Mouse (Mus musculus): ENCODE measurements around the gene 1700067K01Rik. TPM values are rescaled to one million over a fixed set of nuclear protein-coding genes. Genes with fewer than 3 reads are reported as not detected.

Gene 1700067K01Rik
- polyA plus RNA-seq, 1 experiment: 0.56 TPM

DNA sequence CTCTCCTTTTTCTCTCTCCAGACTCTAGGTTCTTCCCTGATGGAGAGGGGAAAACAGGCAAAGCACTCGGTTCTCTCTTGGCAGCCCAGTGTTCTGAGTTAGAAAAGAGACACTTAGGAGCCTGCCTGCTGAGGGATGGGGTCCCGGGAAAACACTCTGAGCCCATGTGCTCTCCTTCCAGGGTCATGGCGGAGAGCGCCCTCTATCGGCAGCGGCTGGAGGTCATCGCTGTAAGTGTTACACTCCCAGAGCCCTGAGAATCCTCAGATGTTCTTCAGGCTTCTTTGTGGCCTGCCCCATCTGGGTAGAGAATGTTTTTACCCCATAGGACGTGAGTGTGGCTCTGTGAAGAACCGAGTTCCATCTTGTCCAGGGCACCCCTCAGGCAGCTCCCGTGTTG is 22.9 kb downstream of the 1700067K01Rik start:
- Histone ChIP-seq H3K4me3 (ENCODE audit: insufficient read depth, low read length) (no peak overlapping the region), H3K27ac (ENCODE audit: insufficient read depth, low read depth, low read length) (no peak overlapping the region), H3K4me1 (ENCODE audit: control insufficient read depth, insufficient read depth, low read length) (peaks cover 4% of the 10 kb centered on the region; the same call in 1 of the 2 replicates)
- TF ChIP-seq POLR2A (IDR thresholded peaks at IDR 0.05; ENCODE audit: borderline replicate concordance, low read depth, low read length) (no peak), CTCF (IDR thresholded peaks at IDR 0.05; ENCODE audit: low read depth, low read length) (peak; percentile 87)

DNA sequence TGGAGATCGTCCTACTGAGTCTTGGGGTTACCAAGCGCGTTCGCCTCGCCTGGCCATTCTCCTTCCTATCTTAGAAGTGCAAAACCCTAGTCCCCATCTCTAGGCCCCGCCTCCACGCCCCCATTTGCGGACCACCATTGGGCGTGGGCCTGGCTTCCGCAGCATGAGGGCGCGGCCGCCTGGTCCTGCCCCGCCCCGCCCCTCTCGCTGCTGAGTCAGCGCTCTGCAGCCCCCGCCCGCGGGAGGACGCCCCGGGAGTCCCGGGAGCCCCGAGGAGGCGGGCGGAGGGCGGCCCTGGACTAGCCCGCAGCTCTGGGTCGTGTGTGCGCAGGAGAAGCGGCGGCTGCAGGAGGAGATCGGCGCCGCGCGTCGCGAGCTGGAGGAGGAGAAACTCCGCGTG is 24.6 kb downstream of the 1700067K01Rik start:
- peak overlapping the region; percentile 25; the same call in 1 of the 2 replicates for H3K4me3 ChIP-seq (ENCODE audit: insufficient read depth, low read length)
- peaks cover 4% of the 10 kb centered on the region; the same call in 1 of the 2 replicates for H3K4me1 ChIP-seq (ENCODE audit: control insufficient read depth, insufficient read depth, low read length)
- TF ChIP-seq POLR2A (IDR thresholded peaks at IDR 0.05; ENCODE audit: borderline replicate concordance, low read depth, low read length) (no peak), CTCF (IDR thresholded peaks at IDR 0.05; ENCODE audit: low read depth, low read length) (no peak)
- no peak overlapping the region for H3K27ac ChIP-seq (ENCODE audit: insufficient read depth, low read depth, low read length)

DNA sequence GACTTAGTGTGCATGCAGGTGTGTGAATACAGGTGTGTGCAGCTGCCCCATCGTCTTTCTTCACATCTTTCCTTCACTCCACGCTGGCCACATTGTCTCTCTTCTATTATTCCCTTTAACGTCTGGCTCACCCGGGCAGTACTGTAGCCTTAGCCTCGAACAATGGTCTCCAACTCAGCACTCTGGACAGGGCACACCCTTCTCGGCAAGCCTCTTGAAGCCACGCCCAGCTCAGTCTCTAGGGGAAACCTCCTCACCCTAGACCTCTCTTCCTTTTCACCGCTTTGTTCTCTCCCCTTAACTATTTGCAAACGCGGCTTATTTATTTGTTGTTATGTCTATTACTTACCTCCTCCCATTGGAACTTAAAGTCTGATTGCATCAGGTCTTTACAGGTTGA is 26.1 kb downstream of the 1700067K01Rik start:
- Histone ChIP-seq H3K4me1 (ENCODE audit: control insufficient read depth, insufficient read depth, low read length) (peaks cover 4% of the 10 kb centered on the region; the same call in 1 of the 2 replicates), H3K4me3 (ENCODE audit: insufficient read depth, low read length) (no peak overlapping the region), H3K27ac (ENCODE audit: insufficient read depth, low read depth, low read length) (no peak overlapping the region)
- TF ChIP-seq POLR2A (IDR thresholded peaks at IDR 0.05; ENCODE audit: borderline replicate concordance, low read depth, low read length) (no peak), CTCF (IDR thresholded peaks at IDR 0.05; ENCODE audit: low read depth, low read length) (no peak)

- H3K4me3 ChIP-seq (ENCODE audit: insufficient read depth, low read length): no peak overlapping the region
- no peak for TF ChIP-seq POLR2A (IDR thresholded peaks at IDR 0.05; ENCODE audit: borderline replicate concordance, low read depth, low read length)
- no peak for TF ChIP-seq CTCF (IDR thresholded peaks at IDR 0.05; ENCODE audit: low read depth, low read length)
- no peak overlapping the region for H3K27ac ChIP-seq (ENCODE audit: insufficient read depth, low read depth, low read length)
- H3K4me1 ChIP-seq (ENCODE audit: control insufficient read depth, insufficient read depth, low read length): peaks cover 10% of the 10 kb centered on the region; the same call in 1 of the 2 replicates
Measured at GRCm38 (mm10) chr8:84029272-84029671, 28.0 kb downstream of the 1700067K01Rik start.

- no peak overlapping the region for H3K4me3 ChIP-seq (ENCODE audit: insufficient read depth, low read length)
- H3K4me1 ChIP-seq (ENCODE audit: control insufficient read depth, insufficient read depth, low read length): peaks cover 10% of the 10 kb centered on the region; the same call in 1 of the 2 replicates
- H3K27ac ChIP-seq (ENCODE audit: insufficient read depth, low read depth, low read length): no peak overlapping the region
- no peak for TF ChIP-seq CTCF (IDR thresholded peaks at IDR 0.05; ENCODE audit: low read depth, low read length)
- no peak for TF ChIP-seq POLR2A (IDR thresholded peaks at IDR 0.05; ENCODE audit: borderline replicate concordance, low read depth, low read length)
Measured at GRCm38 (mm10) chr8:84032777-84033176, 31.5 kb downstream of the 1700067K01Rik start.

DNA sequence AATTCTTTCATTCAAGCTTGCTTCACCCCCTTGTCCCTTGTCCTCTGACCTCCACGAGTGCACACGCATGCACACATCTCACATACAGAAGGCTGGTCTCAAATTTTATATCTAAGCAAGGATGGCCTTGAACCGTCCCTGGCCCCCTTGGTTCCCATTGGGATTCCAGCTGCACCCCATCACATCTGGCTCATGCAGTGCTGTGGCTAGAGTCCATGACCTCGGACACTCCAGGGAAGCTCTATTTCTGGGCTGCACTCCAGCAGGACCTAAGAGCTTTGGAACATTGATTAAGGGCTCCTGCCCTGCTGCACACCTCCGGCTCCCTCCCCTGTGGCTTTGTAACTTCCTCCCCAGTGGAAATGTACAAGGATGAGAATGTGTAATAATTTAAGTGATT is 36.7 kb downstream of the 1700067K01Rik start:
- Histone ChIP-seq H3K27ac (ENCODE audit: insufficient read depth, low read depth, low read length) (no peak overlapping the region), H3K4me1 (ENCODE audit: control insufficient read depth, insufficient read depth, low read length) (peaks cover 6% of the 10 kb centered on the region; the same call in 1 of the 2 replicates), H3K4me3 (ENCODE audit: insufficient read depth, low read length) (no peak overlapping the region)
- TF ChIP-seq CTCF (IDR thresholded peaks at IDR 0.05; ENCODE audit: low read depth, low read length): no peak
- no peak for TF ChIP-seq POLR2A (IDR thresholded peaks at IDR 0.05; ENCODE audit: borderline replicate concordance, low read depth, low read length)

- no peak overlapping the region for H3K27ac ChIP-seq (ENCODE audit: insufficient read depth, low read depth, low read length)
- H3K4me3 ChIP-seq (ENCODE audit: insufficient read depth, low read length): no peak overlapping the region
- H3K4me1 ChIP-seq (ENCODE audit: control insufficient read depth, insufficient read depth, low read length): peaks cover 2% of the 10 kb centered on the region; the same call in 1 of the 2 replicates
- no peak for TF ChIP-seq POLR2A (IDR thresholded peaks at IDR 0.05; ENCODE audit: borderline replicate concordance, low read depth, low read length)
- peak; percentile 63 for TF ChIP-seq CTCF (IDR thresholded peaks at IDR 0.05; ENCODE audit: low read depth, low read length)
Measured at GRCm38 (mm10) chr8:84039050-84039449, 37.7 kb downstream of the 1700067K01Rik start.

DNA sequence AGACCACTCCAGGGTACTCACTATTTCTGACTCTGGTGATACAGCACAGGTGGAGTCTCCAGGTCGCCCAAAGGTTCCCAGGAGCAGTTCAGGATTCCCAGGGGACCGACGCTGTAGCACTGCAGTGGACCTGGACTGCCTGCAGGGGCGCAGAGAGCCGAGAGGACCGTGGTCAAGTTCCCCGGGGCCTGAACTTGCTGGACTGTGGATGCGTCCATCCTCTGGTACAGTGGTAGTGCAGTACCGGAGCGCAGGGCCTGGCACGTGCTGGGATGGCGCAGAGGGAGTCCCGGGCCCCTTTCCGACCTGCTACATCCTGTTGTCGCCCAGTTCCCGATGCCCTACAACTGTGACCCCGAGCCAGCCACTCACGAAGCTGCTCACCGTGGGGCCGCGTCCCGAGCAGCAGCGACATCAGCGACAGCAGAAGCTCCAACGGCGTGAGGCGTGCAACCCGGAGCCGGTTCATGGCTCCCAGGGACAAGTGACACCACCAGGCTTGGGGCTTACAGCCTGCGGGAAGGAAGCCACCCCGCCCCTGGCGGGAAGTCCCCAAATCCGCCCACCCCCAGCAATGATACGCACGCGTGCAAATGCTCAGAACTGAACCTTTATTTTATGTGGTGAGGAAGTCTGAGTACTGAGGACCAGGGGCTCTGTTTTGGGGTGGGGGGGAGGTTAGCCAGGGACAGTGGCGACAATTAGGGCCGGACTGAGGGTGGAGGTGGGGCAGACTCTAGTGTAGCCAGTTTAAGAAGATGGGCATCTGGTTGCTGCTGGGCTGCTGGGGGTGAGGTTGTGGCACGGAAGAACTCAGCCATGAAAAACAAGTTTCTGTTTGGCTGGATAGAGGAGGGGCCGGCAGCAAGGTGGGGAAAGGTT is 41.0 kb downstream of the 1700067K01Rik start, which contains the start of gene Il27ra:
Il27ra (minus strand) TSS at position 524 of the 882 bp plus-strand sequence.
- H3K27ac ChIP-seq (ENCODE audit: insufficient read depth, low read depth, low read length): no peak within 1 kb of the TSS
- no peak for TF ChIP-seq CTCF (IDR thresholded peaks at IDR 0.05; ENCODE audit: low read depth, low read length)
- TF ChIP-seq POLR2A (IDR thresholded peaks at IDR 0.05; ENCODE audit: borderline replicate concordance, low read depth, low read length): no peak
- peaks cover 2% of the 10 kb centered on the region; the same call in 1 of the 2 replicates for H3K4me1 ChIP-seq (ENCODE audit: control insufficient read depth, insufficient read depth, low read length)
- peak within 1 kb of the TSS; percentile 46 for H3K4me3 ChIP-seq (ENCODE audit: insufficient read depth, low read length)

GRCm38 (mm10) chr8:84042948-84043342 is 41.6 kb downstream of the 1700067K01Rik start:
- Histone ChIP-seq H3K27ac (ENCODE audit: insufficient read depth, low read depth, low read length) (no peak overlapping the region), H3K4me1 (ENCODE audit: control insufficient read depth, insufficient read depth, low read length) (peaks cover 2% of the 10 kb centered on the region; the same call in 1 of the 2 replicates), H3K4me3 (ENCODE audit: insufficient read depth, low read length) (peak overlapping the region; percentile 46; the same call in 1 of the 2 replicates)
- TF ChIP-seq POLR2A (IDR thresholded peaks at IDR 0.05; ENCODE audit: borderline replicate concordance, low read depth, low read length) (no peak), CTCF (IDR thresholded peaks at IDR 0.05; ENCODE audit: low read depth, low read length) (no peak)

GRCm38 (mm10) chr8:84044103-84044502 is 42.8 kb downstream of the 1700067K01Rik start:
- Histone ChIP-seq H3K4me3 (ENCODE audit: insufficient read depth, low read length) (no peak overlapping the region), H3K27ac (ENCODE audit: insufficient read depth, low read depth, low read length) (no peak overlapping the region), H3K4me1 (ENCODE audit: control insufficient read depth, insufficient read depth, low read length) (peaks cover 2% of the 10 kb centered on the region; the same call in 1 of the 2 replicates)
- no peak for TF ChIP-seq POLR2A (IDR thresholded peaks at IDR 0.05; ENCODE audit: borderline replicate concordance, low read depth, low read length)
- no peak for TF ChIP-seq CTCF (IDR thresholded peaks at IDR 0.05; ENCODE audit: low read depth, low read length)
